Mouse (Mus musculus) layer of hippocampus, postnatal 10 days (tissue): ENCODE data around the gene Fcgr2b. TPM values are rescaled to one million over a fixed set of nuclear protein-coding genes. Genes with fewer than 3 reads are reported as not detected.
A peak's percentile ranks its signal among the peaks of the same experiment; 100 is the strongest.
"Not testable (repeated sequence)": the region's sequence is repeated elsewhere in the genome, so short reads cannot be mapped to it uniquely, and the experiment has no call there.

Source experiments
- DNase-seq, 2 experiments: peaks; one replicate each; pipeline ENCODE4 v3.0.0; 2021; ENCODE audit warnings: low spot score in 2 of 2
- total RNA-seq, 2 experiments: library from RNA; stranded (reverse); gene quantifications; 2 replicates each; pipeline ENCODE4 v1.2.3; 2021

The Fcgr2b gene
- total RNA-seq, 2 experiments from 2014 or later = 2.5 to 4.3 TPM

GRCm38 (mm10) chr1:170978601-170979000 is 2.3 kb upstream of the Fcgr2b start:
- no peak for DNase-seq

GRCm38 (mm10) chr1:170975751-170976161 is 591 bp downstream of the Fcgr2b start:
- peak; percentile 30 to 31 for DNase-seq

- not testable (repeated sequence) for DNase-seq
Observed at GRCm38 (mm10) chr1:170975350-170975749, 997 bp downstream of the Fcgr2b start.

- no peak for DNase-seq
Observed at GRCm38 (mm10) chr1:170974736-170975135, 1.6 kb downstream of the Fcgr2b start.

- no peak for DNase-seq
Observed at GRCm38 (mm10) chr1:170974171-170974570, 2.2 kb downstream of the Fcgr2b start.

GRCm38 (mm10) chr1:170972936-170973335 is 3.4 kb downstream of the Fcgr2b start:
- DNase-seq = no peak

- no peak for DNase-seq
Observed at GRCm38 (mm10) chr1:170972494-170972893, 3.9 kb downstream of the Fcgr2b start.

- DNase-seq = no peak
Observed at GRCm38 (mm10) chr1:170968576-170968975, 7.8 kb downstream of the Fcgr2b start.

- DNase-seq = no peak
Observed at GRCm38 (mm10) chr1:170967581-170967980, 8.8 kb downstream of the Fcgr2b start.

- DNase-seq = no peak
Observed at GRCm38 (mm10) chr1:170963087-170963486, 13.3 kb downstream of the Fcgr2b start.

- DNase-seq = no peak
Observed at GRCm38 (mm10) chr1:170962301-170962700, 14.0 kb downstream of the Fcgr2b start.

GRCm38 (mm10) chr1:170961101-170961500 is 15.2 kb downstream of the Fcgr2b start:
- no peak for DNase-seq

- no peak for DNase-seq
Observed at GRCm38 (mm10) chr1:170959791-170960190, 16.6 kb downstream of the Fcgr2b start.

GRCm38 (mm10) chr1:170958225-170958624 is 18.1 kb downstream of the Fcgr2b start:
- no peak for DNase-seq

- DNase-seq = no peak
Observed at GRCm38 (mm10) chr1:170953192-170953591, 23.2 kb downstream of the Fcgr2b start.

- DNase-seq = no peak
Observed at GRCm38 (mm10) chr1:170950772-170951171, 25.6 kb downstream of the Fcgr2b start.

- DNase-seq = not testable (repeated sequence)
Observed at GRCm38 (mm10) chr1:170944908-170945307, 31.4 kb downstream of the Fcgr2b start.

- not testable (repeated sequence) for DNase-seq
Observed at GRCm38 (mm10) chr1:170944151-170944550, 32.2 kb downstream of the Fcgr2b start.

- no peak for DNase-seq
Observed at GRCm38 (mm10) chr1:170939255-170939654, 37.1 kb downstream of the Fcgr2b start.

- no peak for DNase-seq
Observed at GRCm38 (mm10) chr1:170934383-170934782, 42.0 kb downstream of the Fcgr2b start.

GRCm38 (mm10) chr1:170933940-170934339 is 42.4 kb downstream of the Fcgr2b start:
- DNase-seq = no peak

- DNase-seq = no peak
Observed at GRCm38 (mm10) chr1:170933386-170933920, 42.9 kb downstream of the Fcgr2b start.

GRCm38 (mm10) chr1:170932043-170932442 is 44.3 kb downstream of the Fcgr2b start:
- DNase-seq = no peak

GRCm38 (mm10) chr1:170929245-170929644 is 47.1 kb downstream of the Fcgr2b start:
- no peak for DNase-seq
